Mouse (Mus musculus): ENCODE results near the gene Baiap2. TPM values are rescaled to one million over a fixed set of nuclear protein-coding genes. Genes with fewer than 3 reads are reported as not detected.

The Baiap2 gene
- polyA plus RNA-seq, 1 experiment, result not detected

GRCm38 (mm10) chr11:119959714-119960113, 17.2 kb downstream of the Baiap2 start:
- TF ChIP-seq CTCF (IDR thresholded peaks at IDR 0.05; ENCODE audit: insufficient read depth, low read depth, low read length) (no peak), POLR2A (IDR thresholded peaks at IDR 0.05; ENCODE audit: insufficient read depth, low read depth, low read length) (no peak)
- Histone ChIP-seq H3K4me3 (ENCODE audit: insufficient read depth, low read depth, low read length) (no peak overlapping the region), H3K4me1 (ENCODE audit: control insufficient read depth, insufficient read depth, low read length) (peaks cover 54% of the 10 kb centered on the region), H3K27ac (ENCODE audit: insufficient read depth, low read depth, low read length) (peak overlapping the region; percentile 42)
- WGBS, result 41% methylated on average over 4 of the region's 4 CpGs

GRCm38 (mm10) chr11:119960671-119961070, 18.1 kb downstream of the Baiap2 start:
- Histone ChIP-seq H3K27ac (ENCODE audit: insufficient read depth, low read depth, low read length) (no peak overlapping the region), H3K4me3 (ENCODE audit: insufficient read depth, low read depth, low read length) (no peak overlapping the region), H3K4me1 (ENCODE audit: control insufficient read depth, insufficient read depth, low read length) (peaks cover 55% of the 10 kb centered on the region)
- no peak for TF ChIP-seq CTCF (IDR thresholded peaks at IDR 0.05; ENCODE audit: insufficient read depth, low read depth, low read length)
- WGBS, result 80% methylated on average over 6 of the region's 6 CpGs

GRCm38 (mm10) chr11:119961511-119961910, 18.9 kb downstream of the Baiap2 start:
- WGBS, result 37% methylated on average over 3 of the region's 3 CpGs
- Histone ChIP-seq H3K4me1 (ENCODE audit: control insufficient read depth, insufficient read depth, low read length) (peaks cover 57% of the 10 kb centered on the region), H3K27ac (ENCODE audit: insufficient read depth, low read depth, low read length) (no peak overlapping the region), H3K4me3 (ENCODE audit: insufficient read depth, low read depth, low read length) (no peak overlapping the region)
- no peak for TF ChIP-seq POLR2A (IDR thresholded peaks at IDR 0.05; ENCODE audit: insufficient read depth, low read depth, low read length)
- TF ChIP-seq CTCF (IDR thresholded peaks at IDR 0.05; ENCODE audit: insufficient read depth, low read depth, low read length), result no peak

- TF ChIP-seq POLR2A (IDR thresholded peaks at IDR 0.05; ENCODE audit: insufficient read depth, low read depth, low read length), result no peak
- no peak for TF ChIP-seq CTCF (IDR thresholded peaks at IDR 0.05; ENCODE audit: insufficient read depth, low read depth, low read length)
- no peak overlapping the region for H3K4me3 ChIP-seq (ENCODE audit: insufficient read depth, low read depth, low read length)
- WGBS, result 17% methylated on average over 9 of the region's 9 CpGs
- H3K27ac ChIP-seq (ENCODE audit: insufficient read depth, low read depth, low read length), result no peak overlapping the region
- peaks cover 48% of the 10 kb centered on the region for H3K4me1 ChIP-seq (ENCODE audit: control insufficient read depth, insufficient read depth, low read length)
Measured at GRCm38 (mm10) chr11:119965053-119965452, 22.5 kb downstream of the Baiap2 start.

- 83% methylated on average over 6 of the region's 6 CpGs for WGBS
- Histone ChIP-seq H3K4me1 (ENCODE audit: control insufficient read depth, insufficient read depth, low read length) (peaks cover 57% of the 10 kb centered on the region), H3K4me3 (ENCODE audit: insufficient read depth, low read depth, low read length) (no peak overlapping the region), H3K27ac (ENCODE audit: insufficient read depth, low read depth, low read length) (no peak overlapping the region)
- TF ChIP-seq CTCF (IDR thresholded peaks at IDR 0.05; ENCODE audit: insufficient read depth, low read depth, low read length) (no peak), POLR2A (IDR thresholded peaks at IDR 0.05; ENCODE audit: insufficient read depth, low read depth, low read length) (no peak)
Measured at GRCm38 (mm10) chr11:119966294-119966693, 23.7 kb downstream of the Baiap2 start.

- WGBS, result 79% methylated on average over 8 of the region's 8 CpGs
- TF ChIP-seq CTCF (IDR thresholded peaks at IDR 0.05; ENCODE audit: insufficient read depth, low read depth, low read length), result no peak
- TF ChIP-seq POLR2A (IDR thresholded peaks at IDR 0.05; ENCODE audit: insufficient read depth, low read depth, low read length), result no peak
- Histone ChIP-seq H3K4me1 (ENCODE audit: control insufficient read depth, insufficient read depth, low read length) (peaks cover 63% of the 10 kb centered on the region), H3K4me3 (ENCODE audit: insufficient read depth, low read depth, low read length) (no peak overlapping the region), H3K27ac (ENCODE audit: insufficient read depth, low read depth, low read length) (no peak overlapping the region)
Measured at GRCm38 (mm10) chr11:119967401-119967800, 24.8 kb downstream of the Baiap2 start.

GRCm38 (mm10) chr11:119967892-119968291, 25.3 kb downstream of the Baiap2 start:
- TF ChIP-seq POLR2A (IDR thresholded peaks at IDR 0.05; ENCODE audit: insufficient read depth, low read depth, low read length), result no peak
- no peak for TF ChIP-seq CTCF (IDR thresholded peaks at IDR 0.05; ENCODE audit: insufficient read depth, low read depth, low read length)

GRCm38 (mm10) chr11:119970021-119970851, 27.7 kb downstream of the Baiap2 start:
- H3K27ac ChIP-seq (ENCODE audit: insufficient read depth, low read depth, low read length), result peak overlapping the region; percentile 25; the same call in 1 of the 2 replicates
- TF ChIP-seq POLR2A (IDR thresholded peaks at IDR 0.05; ENCODE audit: insufficient read depth, low read depth, low read length) (no peak), CTCF (IDR thresholded peaks at IDR 0.05; ENCODE audit: insufficient read depth, low read depth, low read length) (no peak)

More at GRCm38 (mm10) chr11:119967892-119968291, 25.3 kb downstream of the Baiap2 start:
- Histone ChIP-seq H3K27ac (ENCODE audit: insufficient read depth, low read depth, low read length) (no peak overlapping the region), H3K4me1 (ENCODE audit: control insufficient read depth, insufficient read depth, low read length) (peaks cover 66% of the 10 kb centered on the region), H3K4me3 (ENCODE audit: insufficient read depth, low read depth, low read length) (no peak overlapping the region)
- 94% methylated on average over 2 of the region's 2 CpGs for WGBS

GRCm38 (mm10) chr11:119973789-119974188, 31.2 kb downstream of the Baiap2 start:
- H3K4me3 ChIP-seq (ENCODE audit: insufficient read depth, low read depth, low read length), result no peak overlapping the region
- WGBS, result 79% methylated on average over 4 of the region's 4 CpGs
- no peak overlapping the region for H3K27ac ChIP-seq (ENCODE audit: insufficient read depth, low read depth, low read length)
- H3K4me1 ChIP-seq (ENCODE audit: control insufficient read depth, insufficient read depth, low read length), result peaks cover 60% of the 10 kb centered on the region
- no peak for TF ChIP-seq POLR2A (IDR thresholded peaks at IDR 0.05; ENCODE audit: insufficient read depth, low read depth, low read length)
- no peak for TF ChIP-seq CTCF (IDR thresholded peaks at IDR 0.05; ENCODE audit: insufficient read depth, low read depth, low read length)

More at GRCm38 (mm10) chr11:119970021-119970851, 27.7 kb downstream of the Baiap2 start:
- peaks cover 60% of the 10 kb centered on the region for H3K4me1 ChIP-seq (ENCODE audit: control insufficient read depth, insufficient read depth, low read length)
- 19% methylated on average over 12 of the region's 12 CpGs for WGBS
- no peak overlapping the region for H3K4me3 ChIP-seq (ENCODE audit: insufficient read depth, low read depth, low read length)

All from olfactory bulb, adult 2 months (tissue).